Mouse (Mus musculus) embryonic facial prominence, embryonic 12.5 days (tissue): ENCODE measurements at regions not wholly inside any gene's neighbourhood (a gene's known extent, or its start where the extent isn't known, plus 50 kb on each side); places are given as distances from the start of the nearest gene placed in this dataset.
"Not testable (repeated sequence)": the region's sequence is repeated elsewhere in the genome, so short reads cannot be mapped to it uniquely, and the experiment has no call there.

Source experiments
- ATAC-seq: fragments of 200-750 bp; cut with Nextera tagmentation; 2 replicates; pipeline ENCODE4 v1.8.0; 2017; ENCODE audit not compliant: insufficient number of reproducible peaks, insufficient read depth, low FRiP score, low TSS enrichment
- H3K27ac ChIP-seq: fragments of 300-500 bp; sonication (generic); 2 replicates; pipeline ENCODE4 v1.5.1; 2016; ENCODE audit warnings: mild to moderate bottlenecking
- H3K27me3 ChIP-seq: fragments of 300-500 bp; sonication (generic); 2 replicates; pipeline ENCODE4 v1.6.1; 2016; ENCODE audit warnings: mild to moderate bottlenecking, moderate library complexity
- H3K36me3 ChIP-seq: fragments of 300-500 bp; sonication (generic); 2 replicates; pipeline ENCODE4 v1.6.1; 2016; ENCODE audit warnings: mild to moderate bottlenecking
- H3K4me1 ChIP-seq: fragments of 300-500 bp; sonication (generic); 2 replicates; pipeline ENCODE4 v1.6.1; 2016
- H3K4me2 ChIP-seq: fragments of 300-500 bp; sonication (generic); replicated peaks from 2 replicates; pipeline ENCODE4 v1.6.1; 2016; ENCODE audit warnings: mild to moderate bottlenecking, moderate library complexity
- H3K4me3 ChIP-seq: fragments of 300-500 bp; sonication (generic); 2 replicates; pipeline ENCODE4 v1.5.1; 2016; ENCODE audit warnings: mild to moderate bottlenecking
- H3K9ac ChIP-seq: fragments of 300-500 bp; sonication (generic); 2 replicates; pipeline ENCODE4 v1.6.1; 2016; ENCODE audit warnings: mild to moderate bottlenecking, moderate library complexity
- H3K9me3 ChIP-seq: fragments of 300-500 bp; sonication (generic); 2 replicates; pipeline ENCODE4 v1.6.1; 2016; ENCODE audit warnings: mild to moderate bottlenecking, moderate library complexity
- WGBS: fragments of 180-500 bp; shearing (Covaris S2); methylation state at CpG from one replicate; pipeline ENCODE4 v1.1.7; 2016; 5-methylcytosine and 5-hydroxymethylcytosine counted together

GRCm38 (mm10) chr4:51868250-51868649 lies 570.8 kb upstream of the Smc2 start:
- no peak overlapping the region for H3K4me3 ChIP-seq
- no peaks in the 10 kb centered on the region for H3K36me3 ChIP-seq
- WGBS, result 87% methylated on average over 3 of the region's 3 CpGs
- H3K9ac ChIP-seq, result no peak overlapping the region
- no peaks in the 10 kb centered on the region for H3K4me1 ChIP-seq
- no peak overlapping the region for H3K27ac ChIP-seq
- ATAC-seq, result no peak
- no peak overlapping the region for H3K4me2 ChIP-seq
- no peaks in the 10 kb centered on the region for H3K27me3 ChIP-seq
- no peaks in the 10 kb centered on the region for H3K9me3 ChIP-seq

DNA sequence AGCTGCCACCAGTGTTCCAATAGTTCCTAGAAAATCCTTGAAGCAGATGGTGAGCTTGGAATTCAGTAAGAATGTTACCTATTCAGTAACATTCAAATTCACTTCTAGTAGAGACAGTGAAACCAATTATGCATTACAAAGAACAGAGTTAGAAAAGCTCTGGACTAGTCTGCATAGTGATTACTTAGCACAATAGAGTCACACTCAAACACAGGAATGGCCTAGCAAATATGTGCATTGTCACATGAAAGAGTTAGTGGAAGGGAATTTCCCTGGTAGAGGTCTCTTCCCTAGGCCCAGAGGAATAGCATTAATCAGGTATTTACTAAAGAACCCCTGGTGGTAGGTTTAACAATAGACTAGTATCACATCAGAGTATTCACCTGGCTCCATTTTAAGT lies 570.3 kb upstream of the Smc2 start:
- not testable (repeated sequence) for H3K9ac ChIP-seq, H3K27ac ChIP-seq, H3K4me3 ChIP-seq, H3K36me3 ChIP-seq, H3K4me2 ChIP-seq, H3K27me3 ChIP-seq, H3K4me1 ChIP-seq, ATAC-seq, H3K9me3 ChIP-seq

DNA sequence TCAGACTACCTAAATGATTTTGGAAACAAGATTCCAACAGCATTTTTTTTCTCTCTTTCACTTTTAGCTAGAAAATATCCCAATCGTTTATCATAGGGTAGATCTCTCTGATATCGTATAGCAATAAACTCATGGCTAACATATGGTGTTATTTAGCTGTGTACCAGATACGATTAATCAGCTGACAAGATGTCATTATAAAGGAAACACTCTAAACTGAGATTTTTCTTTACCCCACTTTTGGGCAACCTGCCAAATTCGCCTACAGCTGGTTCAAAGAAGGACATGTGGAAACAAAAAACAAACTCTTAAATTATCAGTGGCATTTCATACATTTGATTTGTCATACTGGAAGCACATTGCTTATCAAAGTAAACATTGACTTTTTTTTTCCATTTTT lies 553.6 kb upstream of the Smc2 start:
- no peaks in the 10 kb centered on the region for H3K4me1 ChIP-seq
- no peak overlapping the region for H3K27ac ChIP-seq
- H3K27me3 ChIP-seq, result no peaks in the 10 kb centered on the region
- no peaks in the 10 kb centered on the region for H3K36me3 ChIP-seq
- no peaks in the 10 kb centered on the region for H3K9me3 ChIP-seq
- no peak overlapping the region for H3K4me2 ChIP-seq
- ATAC-seq, result no peak
- H3K9ac ChIP-seq, result no peak overlapping the region
- 49% methylated on average over 4 of the region's 4 CpGs for WGBS
- H3K4me3 ChIP-seq, result no peak overlapping the region

GRCm38 (mm10) chr4:51889280-51889679 lies 549.8 kb upstream of the Smc2 start:
- H3K9ac ChIP-seq, result no peak overlapping the region
- WGBS, result 82% methylated on average over 2 of the region's 2 CpGs

DNA sequence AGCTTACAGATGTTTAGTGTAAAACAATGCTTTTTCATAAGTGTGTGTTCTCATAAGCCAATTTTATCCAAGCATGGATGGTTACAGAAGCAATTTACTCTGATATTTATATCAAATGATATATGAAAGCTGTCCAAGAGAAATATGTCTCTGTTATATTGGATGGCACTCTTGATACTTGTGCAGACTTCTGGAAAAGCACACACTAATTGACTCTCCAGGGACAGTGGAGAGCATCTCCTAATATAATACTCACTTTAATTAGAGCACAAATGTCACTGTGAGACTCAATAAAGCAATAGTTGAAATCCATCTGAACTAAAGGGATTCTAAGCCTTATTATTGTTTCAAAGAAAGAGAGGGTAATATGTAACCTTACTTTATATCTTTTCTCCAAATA lies 510.8 kb upstream of the Smc2 start:
- Histone ChIP-seq H3K36me3 (no peaks in the 10 kb centered on the region), H3K4me3 (no peak overlapping the region), H3K27me3 (no peaks in the 10 kb centered on the region), H3K27ac (no peak overlapping the region), H3K9me3 (no peaks in the 10 kb centered on the region), H3K9ac (no peak overlapping the region), H3K4me1 (no peaks in the 10 kb centered on the region), H3K4me2 (no peak overlapping the region)
- no peak for ATAC-seq

More at GRCm38 (mm10) chr4:51889280-51889679, 549.8 kb upstream of the Smc2 start:
- Histone ChIP-seq H3K27ac (no peak overlapping the region), H3K4me1 (no peaks in the 10 kb centered on the region), H3K4me2 (no peak overlapping the region), H3K9me3 (no peaks in the 10 kb centered on the region), H3K27me3 (no peaks in the 10 kb centered on the region), H3K4me3 (no peak overlapping the region), H3K36me3 (no peaks in the 10 kb centered on the region)
- no peak for ATAC-seq

GRCm38 (mm10) chr4:51969751-51970150 lies 469.3 kb upstream of the Smc2 start:
- ATAC-seq, result no peak
- Histone ChIP-seq H3K9me3 (no peaks in the 10 kb centered on the region), H3K4me1 (no peaks in the 10 kb centered on the region), H3K36me3 (no peaks in the 10 kb centered on the region), H3K27ac (no peak overlapping the region), H3K27me3 (no peaks in the 10 kb centered on the region), H3K4me3 (no peak overlapping the region), H3K4me2 (no peak overlapping the region), H3K9ac (no peak overlapping the region)
- WGBS, result 92% methylated on average over 10 of the region's 10 CpGs

DNA sequence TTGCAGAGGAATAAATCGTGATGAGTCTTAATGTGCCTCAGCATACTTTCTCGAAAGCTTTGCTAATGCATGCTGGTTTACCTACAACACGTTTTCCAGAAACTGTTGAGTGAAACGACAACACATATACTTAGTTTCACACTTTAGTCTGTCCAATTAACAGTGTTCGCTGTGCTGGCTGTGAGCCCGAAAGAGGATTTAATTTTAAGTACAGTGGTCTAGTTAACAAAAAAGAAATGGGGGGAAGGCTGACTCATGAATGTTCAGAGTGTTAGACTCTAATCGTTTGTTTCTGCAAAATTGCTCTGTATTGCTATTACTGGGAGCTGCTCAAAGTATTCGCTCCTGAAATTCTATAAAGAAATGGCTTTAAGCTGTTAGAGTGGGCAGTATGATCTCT lies 460.1 kb upstream of the Smc2 start:
- Histone ChIP-seq H3K9me3 (no peaks in the 10 kb centered on the region), H3K9ac (no peak overlapping the region), H3K36me3 (no peaks in the 10 kb centered on the region), H3K4me3 (no peak overlapping the region), H3K27me3 (no peaks in the 10 kb centered on the region), H3K27ac (no peak overlapping the region), H3K4me2 (no peak overlapping the region), H3K4me1 (no peaks in the 10 kb centered on the region)
- ATAC-seq, result no peak
- 85% methylated on average over 8 of the region's 8 CpGs for WGBS

- Histone ChIP-seq H3K4me3 (no peak overlapping the region), H3K36me3 (no peaks in the 10 kb centered on the region), H3K9ac (no peak overlapping the region), H3K9me3 (no peaks in the 10 kb centered on the region), H3K4me1 (no peaks in the 10 kb centered on the region), H3K27me3 (no peaks in the 10 kb centered on the region), H3K27ac (no peak overlapping the region), H3K4me2 (no peak overlapping the region)
- WGBS, result 79% methylated on average over 2 of the region's 2 CpGs
- ATAC-seq, result no peak
These were observed 446.6 kb upstream of the Smc2 start for GRCm38 (mm10) chr4:51992482-51992881.

- no peaks in the 10 kb centered on the region for H3K4me1 ChIP-seq
- WGBS, result 89% methylated on average over 11 of the region's 11 CpGs
- H3K27ac ChIP-seq, result no peak overlapping the region
- no peaks in the 10 kb centered on the region for H3K36me3 ChIP-seq
- H3K4me3 ChIP-seq, result no peak overlapping the region
- no peaks in the 10 kb centered on the region for H3K27me3 ChIP-seq
- H3K4me2 ChIP-seq, result no peak overlapping the region
- no peaks in the 10 kb centered on the region for H3K9me3 ChIP-seq
- ATAC-seq, result no peak
- no peak overlapping the region for H3K9ac ChIP-seq
These were observed 402.2 kb upstream of the Smc2 start for GRCm38 (mm10) chr4:52036765-52037353.

DNA sequence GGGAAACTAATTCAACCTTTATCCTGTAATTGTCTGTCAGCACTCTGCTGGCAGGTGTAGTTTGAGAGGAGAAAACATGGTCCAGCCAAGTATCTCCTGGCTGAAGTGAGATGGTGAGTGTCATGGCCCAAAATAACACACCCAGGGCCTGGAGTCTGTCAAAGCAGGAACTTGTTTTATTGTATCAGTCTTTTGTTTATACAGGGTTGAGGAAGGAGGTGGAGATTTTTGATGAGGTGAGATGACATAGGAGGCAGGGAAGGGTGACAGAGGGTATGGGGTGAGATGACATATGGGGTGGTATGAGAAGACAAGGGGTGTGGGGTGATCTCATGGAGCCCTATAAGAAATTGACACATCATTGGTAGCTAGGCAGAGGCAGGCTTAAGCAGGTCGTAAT lies 395.6 kb upstream of the Smc2 start:
- WGBS, result 100% methylated on average over 1 of the region's 1 CpGs
- Histone ChIP-seq H3K27me3 (no peaks in the 10 kb centered on the region), H3K36me3 (no peaks in the 10 kb centered on the region), H3K9ac (no peak overlapping the region), H3K27ac (no peak overlapping the region), H3K4me2 (no peak overlapping the region), H3K4me3 (no peak overlapping the region), H3K9me3 (no peaks in the 10 kb centered on the region), H3K4me1 (no peaks in the 10 kb centered on the region)
- ATAC-seq, result no peak

DNA sequence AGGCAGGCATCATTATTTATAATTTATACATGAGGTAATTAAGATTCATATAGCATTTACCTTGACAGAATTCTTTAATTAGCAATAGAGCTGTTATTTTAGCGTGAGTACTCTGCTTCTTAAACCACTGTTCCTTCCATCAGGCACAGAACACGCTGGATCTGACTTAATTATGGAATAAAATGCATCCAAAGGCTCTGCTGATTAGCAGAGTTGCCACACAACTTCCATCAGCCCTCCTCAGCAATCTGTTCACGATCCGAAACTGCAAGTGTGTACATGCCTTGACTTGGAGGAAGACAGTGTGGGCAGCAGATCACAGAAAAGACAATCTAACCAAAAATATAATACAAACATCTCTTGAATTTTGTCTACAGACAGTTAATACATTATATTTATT lies 388.1 kb upstream of the Smc2 start:
- 78% methylated on average over 4 of the region's 4 CpGs for WGBS
- Histone ChIP-seq H3K36me3 (no peaks in the 10 kb centered on the region), H3K4me3 (no peak overlapping the region), H3K9me3 (no peaks in the 10 kb centered on the region), H3K4me1 (no peaks in the 10 kb centered on the region), H3K9ac (no peak overlapping the region), H3K4me2 (no peak overlapping the region), H3K27ac (no peak overlapping the region), H3K27me3 (no peaks in the 10 kb centered on the region)
- ATAC-seq, result no peak

- H3K36me3 ChIP-seq, result no peaks in the 10 kb centered on the region
- H3K4me2 ChIP-seq, result no peak overlapping the region
- no peaks in the 10 kb centered on the region for H3K27me3 ChIP-seq
- H3K9me3 ChIP-seq, result no peaks in the 10 kb centered on the region
- no peak overlapping the region for H3K9ac ChIP-seq
- ATAC-seq, result no peak
- no peak overlapping the region for H3K4me3 ChIP-seq
- H3K4me1 ChIP-seq, result no peaks in the 10 kb centered on the region
- no peak overlapping the region for H3K27ac ChIP-seq
These were observed 383.0 kb upstream of the Smc2 start for GRCm38 (mm10) chr4:52056031-52056430.

DNA sequence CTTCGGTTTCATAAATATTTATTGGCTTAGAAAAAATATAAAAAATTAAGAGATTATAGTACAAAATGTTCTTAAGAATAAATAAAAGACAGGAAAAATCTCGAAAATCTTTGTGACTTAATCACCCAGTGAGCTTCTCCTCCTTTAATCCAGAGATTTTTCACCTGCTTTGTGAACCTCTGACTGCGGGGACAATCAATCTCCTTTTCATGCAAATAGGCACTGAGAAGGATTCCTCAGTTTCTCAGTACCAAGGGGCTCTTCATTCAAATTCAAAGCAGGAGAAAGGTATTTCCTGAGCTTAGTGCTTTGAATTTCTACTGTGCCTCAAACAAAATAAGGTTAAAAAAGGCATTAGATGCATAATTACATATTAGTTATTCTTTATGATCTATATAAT lies 379.0 kb upstream of the Smc2 start:
- ATAC-seq, result no peak
- no peaks in the 10 kb centered on the region for H3K27me3 ChIP-seq
- no peaks in the 10 kb centered on the region for H3K4me1 ChIP-seq
- no peak overlapping the region for H3K27ac ChIP-seq
- no peaks in the 10 kb centered on the region for H3K36me3 ChIP-seq
- H3K4me3 ChIP-seq, result no peak overlapping the region
- no peaks in the 10 kb centered on the region for H3K9me3 ChIP-seq
- WGBS, result 70% methylated on average over 3 of the region's 3 CpGs
- H3K9ac ChIP-seq, result no peak overlapping the region
- no peak overlapping the region for H3K4me2 ChIP-seq
